Mouse (Mus musculus) liver, postnatal 0 days (tissue): ENCODE measurements around the gene Atp2a2.
"Not testable (repeated sequence)": the region's sequence is repeated elsewhere in the genome, so short reads cannot be mapped to it uniquely, and the experiment has no call there.

Experiments
- CTCF ChIP-seq: sonication (generic); IDR thresholded peaks from 2 replicates; pipeline ENCODE4 v1.5.1; 2016; ENCODE audit warnings: antibody characterized with exemption, low read depth
- EP300 ChIP-seq: IDR thresholded peaks from 2 replicates; pipeline ENCODE4 v1.6.1; 2016; ENCODE audit warnings: antibody characterized with exemption, low read depth, mild to moderate bottlenecking

GRCm38 (mm10) chr5:122457054-122457453 is 45.0 kb downstream of the Atp2a2 start:
- TF ChIP-seq CTCF, EP300: not testable (repeated sequence)
